23 mouse cellular contexts compared by ENCODE assay signal in the genomic region with DNA sequence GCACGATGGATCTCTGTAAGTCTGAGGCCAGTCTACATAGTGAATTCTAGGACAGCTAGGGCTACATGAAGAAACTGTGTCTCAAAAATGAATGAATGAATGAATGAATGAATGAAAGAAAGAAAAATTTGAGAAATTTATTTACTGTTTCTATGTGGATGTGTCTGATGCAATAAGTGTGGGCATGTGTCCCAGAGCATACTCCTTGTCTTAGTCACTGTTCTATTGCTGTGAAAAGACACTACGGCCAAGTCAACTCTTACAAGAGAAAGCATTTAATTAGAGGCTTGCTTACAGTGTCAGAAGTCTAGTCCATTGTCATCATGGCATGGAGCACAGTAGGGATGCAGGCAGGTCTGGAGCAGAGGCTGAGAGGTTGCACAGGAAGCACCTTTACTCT. TPM values are rescaled to one million over a fixed set of nuclear protein-coding genes. Genes with fewer than 3 reads are reported as not detected.
DNase-seq lines count a peak whose midpoint lies in the region; TF ChIP-seq lines count a peak whose summit lies in the region.
"Had no signal": no experiment of that assay in that cellular context is flagged by ENCODE, and none has a peak within 500 bp of the region (broad histone marks: within the 10 kb centered on the region; RNA-seq: fewer than 3 reads in every experiment).

No protein-coding gene starts in this region.

- intact Hi-C loops in gastrocnemius, adult 2 months (cut with DNase I), result no loop called here

- no peak for TF ChIP-seq CTCF in gastrocnemius, adult 2 months (IDR thresholded peaks at IDR 0.05)

- DNase-seq in gastrocnemius, adult 2 months, result no peak
- no peak for DNase-seq in gastrocnemius, adult 18-20 months (ENCODE audit: low spot score)
- DNase-seq in lung, postnatal 36 days, result peak; percentile 34
- DNase-seq in lung, postnatal 25 days (ENCODE audit: low spot score), result no peak
- DNase-seq in adipocyte (ENCODE audit: low spot score), result peak; percentile 73
- DNase-seq in layer of hippocampus, adult 8-10 months (ENCODE audit: low spot score in 2 of 2), result no peak
- DNase-seq: adrenal gland, adult 2 months; adrenal gland, postnatal 14 days; cerebellum, adult 11 months; cerebellum, adult 2 months; cerebellum, adult 9-11 months; cerebellum, postnatal 25 days; forebrain, postnatal 0 days; gastrocnemius, postnatal 14 days; heart, adult 11 months had no signal

- peak overlapping the region; percentile 48 for H3K27ac ChIP-seq in gastrocnemius, adult 2 months
- H3K27ac ChIP-seq: embryonic facial prominence, embryonic 12.5 days; embryonic facial prominence, embryonic 15.5 days; hindbrain, embryonic 12.5 days; intestine, embryonic 15.5 days had no signal

- no peak overlapping the region for H3K4me3 ChIP-seq in gastrocnemius, adult 2 months
- H3K4me3 ChIP-seq: embryonic facial prominence, embryonic 12.5 days; embryonic facial prominence, embryonic 15.5 days; hindbrain, embryonic 12.5 days; intestine, embryonic 15.5 days had no signal

RNA-seq across cellular contexts. Expression of a gene that starts 14.2 kb away (rescaled TPM):
- 10 to 100 TPM; 37.8 to 46.5 TPM for total RNA-seq in gastrocnemius, adult 2 months (2021)
- total RNA-seq in gastrocnemius, adult 18-20 months (2021), result 10 to 100 TPM; 57.5 to 62.5 TPM
- 10 to 100 TPM; 43.0 to 50.3 (median 46.2) TPM for total RNA-seq in layer of hippocampus, adult 8-10 months (2022)

RNA-seq across cellular contexts. Expression of a gene that starts 23.6 kb away (rescaled TPM):
- 1 to 10 TPM; 3.8 to 5.6 TPM for total RNA-seq in gastrocnemius, adult 2 months (2021)
- total RNA-seq in gastrocnemius, adult 18-20 months (2021), result 1 to 10 TPM; 4.1 to 5.2 TPM
- under 1 TPM in 2 of 4 experiments, not detected in 2; 0.43 to 0.47 TPM for total RNA-seq in layer of hippocampus, adult 8-10 months (2022)
- total RNA-seq: adrenal gland, adult 2 months; adrenal gland, postnatal 4 days; heart, postnatal 25 days had no signal

RNA-seq across cellular contexts. Expression of a gene that starts 37.5 kb away (rescaled TPM):
- not detected for total RNA-seq in gastrocnemius, adult 2 months (2021)
- not detected for total RNA-seq in gastrocnemius, adult 18-20 months (2021)
- total RNA-seq in layer of hippocampus, adult 8-10 months (2022), result not detected
- total RNA-seq: common myeloid progenitor, adult 5-6 weeks; forebrain, postnatal 0 days; hematopoietic stem cell, adult 5-6 weeks had no signal

RNA-seq across cellular contexts. Expression of a gene that starts 44.3 kb away (rescaled TPM):
- total RNA-seq in gastrocnemius, adult 2 months (2021), result 10 to 100 TPM; 32.9 to 34.7 TPM
- 10 to 100 TPM; 28.9 to 34.5 TPM for total RNA-seq in gastrocnemius, adult 18-20 months (2021)
- 10 to 100 TPM; 89.6 to 98.5 (median 95.2) TPM for total RNA-seq in layer of hippocampus, adult 8-10 months (2022)

Comparison
In these comparisons a context has a peak if more than half of its experiments do, and no peak if none do; other contexts are left out.
1. DNase-seq: peak in lung, postnatal 36 days (single experiment) and adipocyte (single experiment); none in gastrocnemius, adult 2 months (single experiment), gastrocnemius, adult 18-20 months (single experiment), lung, postnatal 25 days (single experiment) and layer of hippocampus, adult 8-10 months (0 of 2).